8 mouse cellular contexts compared by ENCODE assay signal in the genomic region with DNA sequence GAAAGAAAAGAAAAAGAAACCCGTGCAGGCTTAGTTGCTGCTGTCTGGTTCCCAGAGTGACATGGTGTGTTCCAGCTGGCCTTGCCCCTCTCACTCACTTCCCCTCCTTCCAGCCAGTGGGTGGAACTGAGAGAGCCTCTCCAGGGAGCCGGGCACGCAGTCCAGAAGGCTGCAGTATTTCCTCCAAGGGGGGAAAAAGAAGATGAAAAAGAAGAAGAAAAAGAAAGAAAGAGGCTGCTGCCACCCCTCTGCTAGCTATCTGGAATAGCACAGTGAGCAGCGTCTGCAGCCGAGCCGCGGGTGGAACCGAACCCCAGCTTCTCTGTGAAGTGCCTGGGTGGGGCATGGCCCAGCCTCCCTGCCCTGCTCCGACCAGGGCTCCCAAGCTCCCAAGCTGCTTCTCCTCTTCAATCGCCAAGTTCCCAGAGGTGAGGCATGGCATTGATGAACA.
DNase-seq lines count a peak whose midpoint lies in the region; ATAC-seq and TF ChIP-seq lines count a peak whose summit lies in the region.

No protein-coding gene starts in this region.

- TF ChIP-seq EP300 in stomach, postnatal 0 days (optimal IDR thresholded peaks at IDR 0.05): no peak

- peak overlapping the region; percentile 79 for H3K9ac ChIP-seq in stomach, postnatal 0 days (ENCODE audit: low read length)

- peak overlapping the region; percentile 91 for H3K27ac ChIP-seq in limb, embryonic 10.5 days
- peak overlapping the region; percentile 75 for H3K27ac ChIP-seq in stomach, postnatal 0 days (replicated peaks)

- peaks cover 46% of the 10 kb centered on the region for H3K4me1 ChIP-seq in limb, embryonic 10.5 days
- H3K4me1 ChIP-seq in stomach, postnatal 0 days (replicated peaks; ENCODE audit: control insufficient read depth, insufficient read depth): peaks cover 6% of the 10 kb centered on the region

- H3K4me3 ChIP-seq in limb, embryonic 10.5 days: peak overlapping the region; percentile 65
- H3K4me3 ChIP-seq in stomach, postnatal 0 days (ENCODE audit: low read depth, low read length): peak overlapping the region; percentile 68

- TF ChIP-seq CTCF in stomach, postnatal 0 days (IDR thresholded peaks at IDR 0.05; ENCODE audit: low read depth): no peak

- H3K36me3 ChIP-seq in limb, embryonic 10.5 days: no peaks in the 10 kb centered on the region
- H3K36me3 ChIP-seq in stomach, postnatal 0 days (ENCODE audit: control insufficient read depth, insufficient read depth, low read length): no peaks in the 10 kb centered on the region

- H3K9me3 ChIP-seq in limb, embryonic 10.5 days (replicated peaks): no peaks in the 10 kb centered on the region
- no peaks in the 10 kb centered on the region for H3K9me3 ChIP-seq in stomach, postnatal 0 days (ENCODE audit: control insufficient read depth, low read length)

- ATAC-seq in hematopoietic stem cell, adult 5-6 weeks (replicated peaks in 1 of 2; ENCODE audit: insufficient read depth in 1 of 2, low FRiP score in 2 of 2, low TSS enrichment in 1 of 2, low read depth in 1 of 2, poor library complexity in 2 of 2, severe bottlenecking in 2 of 2): peak; percentile 65 to 71
- ATAC-seq in megakaryocyte progenitor cell, adult 5-6 weeks (replicated peaks; ENCODE audit: poor library complexity): peak; percentile 79
- ATAC-seq in stomach, postnatal 0 days (ENCODE audit: low FRiP score, low TSS enrichment): peak; percentile 83

- DNase-seq in Muller cell, postnatal 12 days (ENCODE audit: inconsistent ontology term): peak; percentile 52
- DNase-seq in brain, adult 2 months (ENCODE audit: low read depth, low spot score): peak; percentile 53
- DNase-seq in frontal cortex, postnatal 25 days (ENCODE audit: low spot score in 2 of 2): peak; percentile 10 to 13
- peak; percentile 66 for DNase-seq in limb, embryonic 10.5 days (ENCODE audit: low spot score)
- peak; percentile 46 for DNase-seq in stomach, postnatal 0 days (ENCODE audit: low spot score)
- DNase-seq in thymus, postnatal 4 days: no peak

- WGBS in limb, embryonic 10.5 days: under 1% methylated on average over 10 of the region's 10 CpGs
- WGBS in stomach, postnatal 0 days: 0% methylated on average over 10 of the region's 10 CpGs

- H3K27me3 ChIP-seq in limb, embryonic 10.5 days (ENCODE audit: low read depth, poor library complexity, severe bottlenecking): no peaks in the 10 kb centered on the region
- H3K27me3 ChIP-seq in stomach, postnatal 0 days (ENCODE audit: control insufficient read depth, insufficient read depth, low read length): no peaks in the 10 kb centered on the region

- peak overlapping the region; percentile 63 for H3K4me2 ChIP-seq in stomach, postnatal 0 days (replicated peaks; ENCODE audit: low read depth)
